Mouse (Mus musculus) G1E (cell line): Measurements from ENCODE around the gene Fam216a. TPM values are rescaled to one million over a fixed set of nuclear protein-coding genes. Genes with fewer than 3 reads are reported as not detected.
"Not testable (repeated sequence)": the region's sequence is repeated elsewhere in the genome, so short reads cannot be mapped to it uniquely, and the experiment has no call there.

Source experiments
- ATAC-seq: 2 replicates; pipeline ENCODE4 v1.8.0; 2016; ENCODE audit warnings: mild to moderate bottlenecking; ENCODE audit not compliant: insufficient number of reproducible peaks, poor library complexity, low FRiP score, severe bottlenecking; ENCODE audit errors: extremely low read depth
- DNase-seq: peaks from one replicate; pipeline ENCODE4 v3.0.0; 2012; ENCODE audit warnings: low spot score
- H3K27me3 ChIP-seq: 2 replicates; pipeline ENCODE4 v1.6.1; 2012; ENCODE audit warnings: mild to moderate bottlenecking, low read length, inconsistent platforms; ENCODE audit not compliant: insufficient read depth
- H3K36me3 ChIP-seq: replicated peaks from 2 replicates; pipeline ENCODE3; 2012; ENCODE audit warnings: mild to moderate bottlenecking, inconsistent platforms
- H3K4me1 ChIP-seq: 2 replicates; pipeline ENCODE4 v1.6.1; 2012; ENCODE audit warnings: low read depth, low read length, inconsistent platforms, mixed read lengths; ENCODE audit not compliant: insufficient read depth
- H3K4me3 ChIP-seq: 2 replicates; pipeline ENCODE4 v1.5.1; 2012; ENCODE audit warnings: low read depth, mild to moderate bottlenecking, inconsistent platforms, low read length, moderate library complexity, mixed read lengths
- H3K9me3 ChIP-seq: replicated peaks from 2 replicates; pipeline ENCODE4 v1.6.1; 2012; ENCODE audit warnings: inconsistent platforms
- CTCF ChIP-seq: IDR thresholded peaks from 2 replicates; pipeline ENCODE4 v1.5.1; 2012; ENCODE audit warnings: low read depth, low read length, inconsistent platforms, mixed read lengths
- GATA1 ChIP-seq: IDR thresholded peaks from 2 replicates; pipeline ENCODE4 v1.6.1; 2012; ENCODE audit warnings: borderline replicate concordance, low read length, inconsistent platforms, mixed read lengths
- GATA2 ChIP-seq: IDR thresholded peaks from 2 replicates; pipeline ENCODE4 v1.6.1; 2012; ENCODE audit warnings: low read depth, low read length, inconsistent platforms, borderline replicate concordance
- POLR2AphosphoS5 ChIP-seq: IDR thresholded peaks from 2 replicates; pipeline ENCODE4 v1.6.1; 2012; ENCODE audit warnings: low read depth, low read length, inconsistent platforms; ENCODE audit not compliant: insufficient replicate concordance
- TAL1 ChIP-seq: conservative IDR thresholded peaks from 2 replicates; pipeline ENCODE4 v1.6.1; 2012; ENCODE audit warnings: low read depth, low read length, inconsistent platforms, mixed read lengths
- polyA plus RNA-seq: library from polyadenylated mRNA; stranded (reverse); fragments of >175 nt; gene quantifications from 2 replicates; pipeline ENCODE4 v1.2.3, GENCODE M21; 2012
- total RNA-seq, 2 experiments: library from RNA; stranded (forward) in 1 of 2; stranded (reverse) in 1 of 2; fragments of 200-1000 nt in 1 of 2; fragments of >200 nt in 1 of 2; fragmentation: Nextera tagmentation in 1 of 2; gene quantifications; 2 replicates each; pipeline ENCODE4 v1.2.3; 2014 to 2017

Fam216a gene
- total and polyA plus RNA-seq, 3 experiments = 46.5 to 69.9 (median 53.4) TPM

DNA sequence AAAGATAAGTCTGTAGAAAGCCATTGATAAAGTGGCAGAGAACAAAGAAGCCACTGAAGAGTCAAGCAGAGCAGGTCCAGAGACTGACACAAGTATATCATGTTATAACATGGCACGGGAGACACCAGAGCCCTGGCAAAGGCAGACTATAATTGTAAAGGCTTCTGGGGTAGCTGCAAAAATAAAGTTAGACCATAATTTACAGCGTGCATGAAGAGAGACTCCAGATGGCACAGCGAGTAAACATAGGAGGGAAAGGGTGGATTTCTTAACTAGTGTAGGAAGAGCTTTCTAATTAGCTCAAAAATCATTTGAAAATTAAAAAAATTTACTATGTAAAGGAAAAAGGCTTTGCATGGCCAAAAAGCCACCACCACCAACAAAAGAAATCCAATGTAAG, 44.9 kb downstream of the Fam216a start:
- H3K36me3 ChIP-seq = peaks cover 80% of the 10 kb centered on the region
- no peak for DNase-seq
- no peaks in the 10 kb centered on the region for H3K9me3 ChIP-seq
- H3K4me3 ChIP-seq = no peak overlapping the region
- ATAC-seq = no peak
- H3K27me3 ChIP-seq = no peaks in the 10 kb centered on the region
- TF ChIP-seq GATA1 (no peak), CTCF (no peak), GATA2 (no peak), POLR2AphosphoS5 (no peak), TAL1 (no peak)
- peaks cover 2% of the 10 kb centered on the region for H3K4me1 ChIP-seq

- Histone ChIP-seq H3K9me3 (no peaks in the 10 kb centered on the region), H3K27me3 (no peaks in the 10 kb centered on the region), H3K4me3 (no peak overlapping the region), H3K36me3 (peaks cover 88% of the 10 kb centered on the region), H3K4me1 (peaks cover 2% of the 10 kb centered on the region)
- ATAC-seq (no peak), DNase-seq (no peak)
- no peak for TF ChIP-seq TAL1
- TF ChIP-seq CTCF = no peak
- no peak for TF ChIP-seq GATA2
- no peak for TF ChIP-seq GATA1
- no peak for TF ChIP-seq POLR2AphosphoS5
Observed at GRCm38 (mm10) chr5:122325477-122325876, 46.7 kb downstream of the Fam216a start.

GRCm38 (mm10) chr5:122324608-122325431, 47.3 kb downstream of the Fam216a start:
- H3K9me3 ChIP-seq = no peaks in the 10 kb centered on the region
- ATAC-seq (no peak), DNase-seq (no peak)
- TF ChIP-seq POLR2AphosphoS5 (no peak), GATA2 (no peak), CTCF (no peak), GATA1 (no peak), TAL1 (no peak)
- H3K27me3 ChIP-seq = no peaks in the 10 kb centered on the region
- peaks cover 89% of the 10 kb centered on the region for H3K36me3 ChIP-seq
- H3K4me1 ChIP-seq = no peaks in the 10 kb centered on the region
- H3K4me3 ChIP-seq = no peak overlapping the region

DNA sequence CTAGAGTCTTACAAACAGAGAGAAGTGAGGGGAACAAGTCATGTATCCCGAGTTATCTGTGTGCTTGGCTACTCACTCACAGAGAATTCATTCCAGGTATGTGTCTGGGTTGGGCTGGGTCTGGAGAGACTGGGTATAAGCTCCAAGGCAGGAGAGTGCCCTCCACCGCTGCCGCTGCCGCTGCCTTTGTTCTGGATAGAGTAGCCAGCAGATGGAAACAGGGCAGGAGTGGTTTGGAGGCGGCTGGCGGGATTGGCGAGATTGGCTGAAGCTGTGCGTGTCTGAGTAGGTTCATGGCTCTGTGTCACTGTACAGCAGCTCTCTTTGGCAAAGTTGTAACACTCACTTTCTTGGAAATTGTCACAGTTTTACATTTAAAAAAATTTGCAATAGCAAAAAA, 48.6 kb downstream of the Fam216a start:
- Histone ChIP-seq H3K27me3 (no peaks in the 10 kb centered on the region), H3K4me1 (no peaks in the 10 kb centered on the region), H3K36me3 (peaks cover 88% of the 10 kb centered on the region), H3K4me3 (no peak overlapping the region), H3K9me3 (no peaks in the 10 kb centered on the region)
- no peak for DNase-seq
- TF ChIP-seq TAL1 (no peak), CTCF (no peak), GATA2 (no peak), GATA1 (no peak), POLR2AphosphoS5 (no peak)
- no peak for ATAC-seq

- Histone ChIP-seq H3K36me3 (peaks cover 92% of the 10 kb centered on the region), H3K27me3 (no peaks in the 10 kb centered on the region), H3K9me3 (no peaks in the 10 kb centered on the region), H3K4me3 (no peak overlapping the region), H3K4me1 (peaks cover 12% of the 10 kb centered on the region)
- DNase-seq = no peak
- no peak for ATAC-seq
- no peak for TF ChIP-seq POLR2AphosphoS5
- no peak for TF ChIP-seq GATA1
- no peak for TF ChIP-seq GATA2
- TF ChIP-seq TAL1 = no peak
- TF ChIP-seq CTCF = no peak
Observed at GRCm38 (mm10) chr5:122320205-122320781, 51.9 kb downstream of the Fam216a start.

DNA sequence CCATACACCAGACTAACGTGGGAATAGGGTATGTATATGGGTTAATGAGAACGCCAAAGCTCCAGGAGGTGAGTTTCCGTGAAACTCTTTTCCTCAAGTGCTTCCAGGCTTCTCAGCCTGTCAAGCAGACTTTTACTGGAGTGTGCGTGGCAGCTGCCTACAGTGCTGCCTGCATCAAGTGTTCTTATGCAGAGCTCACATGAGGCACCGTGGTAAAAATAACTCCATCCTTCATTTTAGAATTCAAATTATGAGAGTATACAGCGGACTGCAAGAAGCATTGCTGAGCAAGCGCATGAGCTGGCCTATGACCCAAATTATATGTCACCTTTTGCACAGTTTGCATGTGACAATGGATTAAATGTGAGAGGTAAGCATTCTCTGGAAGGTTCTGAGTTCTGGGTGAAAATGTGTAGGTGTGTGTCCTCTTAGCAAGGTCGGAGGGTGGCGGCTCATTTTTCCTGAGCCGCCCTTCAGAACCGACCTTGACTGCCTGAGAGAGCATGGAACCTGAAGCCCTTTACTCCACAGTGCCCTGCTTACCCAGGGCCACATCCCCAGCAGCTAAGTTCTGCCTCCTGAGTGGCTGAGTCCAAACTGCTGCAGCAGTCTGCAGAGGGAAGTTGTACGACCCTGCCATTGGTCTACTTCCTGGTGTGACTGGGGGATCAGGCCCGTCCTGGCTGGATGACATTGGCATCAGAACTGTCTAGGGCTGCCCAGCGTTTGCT, 52.5 kb downstream of the Fam216a start:
- Histone ChIP-seq H3K4me1 (peaks cover 18% of the 10 kb centered on the region), H3K9me3 (no peaks in the 10 kb centered on the region), H3K27me3 (no peaks in the 10 kb centered on the region), H3K4me3 (no peak overlapping the region), H3K36me3 (peaks cover 92% of the 10 kb centered on the region)
- no peak for TF ChIP-seq TAL1
- TF ChIP-seq GATA1 = no peak
- no peak for TF ChIP-seq CTCF
- TF ChIP-seq GATA2 = no peak
- TF ChIP-seq POLR2AphosphoS5 = no peak
- DNase-seq = no peak
- ATAC-seq = no peak

DNA sequence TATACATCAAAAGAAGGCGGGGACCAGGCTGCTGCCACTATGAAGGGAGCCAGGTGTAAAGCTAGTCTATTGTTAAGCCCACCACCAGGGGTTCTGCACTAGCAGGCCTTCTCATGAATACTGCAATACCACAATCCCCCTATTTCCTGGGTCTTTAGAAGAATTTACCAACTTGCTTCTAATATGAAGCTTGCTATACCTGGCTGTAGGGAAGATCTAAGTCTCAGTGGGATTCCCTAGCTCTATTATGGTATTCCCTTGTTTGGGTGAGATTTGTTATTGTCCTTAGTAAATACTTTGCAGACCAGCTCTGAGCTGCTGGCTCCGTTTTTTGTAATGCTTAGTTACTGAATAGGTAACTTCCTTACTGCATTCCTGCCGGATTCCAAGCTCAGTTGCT, 53.2 kb downstream of the Fam216a start:
- peaks cover 92% of the 10 kb centered on the region for H3K36me3 ChIP-seq
- H3K27me3 ChIP-seq, ATAC-seq, DNase-seq, H3K4me3 ChIP-seq, H3K9me3 ChIP-seq: not testable (repeated sequence)
- peaks cover 18% of the 10 kb centered on the region for H3K4me1 ChIP-seq
